Mouse (Mus musculus): Measurements from ENCODE around the gene Eps8. TPM values are rescaled to one million over a fixed set of nuclear protein-coding genes. Genes with fewer than 3 reads are reported as not detected.

Gene Eps8
- polyA plus RNA-seq, 1 experiment from 2014 or later: 209 TPM

DNA sequence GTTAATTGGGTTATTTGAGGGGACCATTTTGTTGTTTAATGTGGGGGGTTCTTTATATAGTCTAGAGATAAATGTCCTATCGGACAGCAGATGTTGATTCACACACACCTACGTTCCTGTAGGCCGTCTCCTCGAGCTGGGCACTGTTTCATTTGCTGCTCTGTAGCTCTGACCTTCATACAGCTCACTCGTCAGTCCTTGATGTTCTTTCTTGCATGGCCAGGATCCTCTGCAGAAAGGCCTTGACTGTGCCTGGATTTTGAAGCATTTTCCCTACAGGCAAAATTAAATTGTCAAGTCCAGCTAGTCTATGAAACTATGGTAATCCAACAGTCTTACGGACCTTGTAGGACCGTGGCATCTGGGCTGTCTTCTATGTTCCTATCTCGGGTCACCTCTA lies 40.4 kb upstream of the Eps8 start:
- Histone ChIP-seq H3K9ac (ENCODE audit: low read depth, low read length) (no peak overlapping the region), H3K4me3 (ENCODE audit: low read depth, low read length) (no peak overlapping the region), H3K27me3 (replicated peaks; ENCODE audit: control insufficient read depth, insufficient read depth, low read length) (no peaks in the 10 kb centered on the region), H3K4me1 (replicated peaks; ENCODE audit: control insufficient read depth, insufficient read depth, low read length) (no peaks in the 10 kb centered on the region), H3K27ac (ENCODE audit: low read depth, low read length) (no peak overlapping the region), H3K4me2 (replicated peaks; ENCODE audit: low read depth) (no peak overlapping the region), H3K9me3 (ENCODE audit: control insufficient read depth) (no peaks in the 10 kb centered on the region), H3K36me3 (ENCODE audit: control insufficient read depth, insufficient read depth) (no peaks in the 10 kb centered on the region)
- 93% methylated on average over 8 of the region's 8 CpGs for WGBS
- TF ChIP-seq CTCF (IDR thresholded peaks at IDR 0.05; ENCODE audit: low read depth): no peak
- no peak for ATAC-seq

DNA sequence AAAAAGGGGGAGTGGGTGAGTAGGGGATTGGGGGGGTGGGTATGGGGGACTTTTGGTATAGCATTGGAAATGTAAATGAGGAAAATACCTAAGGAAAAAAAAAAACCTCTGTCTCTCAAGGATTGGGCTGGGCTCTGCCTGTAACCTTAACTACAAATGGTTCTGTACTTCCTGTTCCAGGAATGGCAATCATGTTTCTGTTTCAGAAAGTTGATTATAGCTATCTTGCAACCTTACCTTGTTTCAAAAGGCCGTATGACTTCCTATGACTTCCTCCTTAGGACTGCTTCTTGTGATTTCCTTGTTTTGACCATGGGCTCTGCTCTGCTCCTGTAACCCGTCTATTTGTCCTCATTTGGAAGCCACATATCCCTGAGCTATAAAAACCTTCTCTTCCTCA lies 39.6 kb upstream of the Eps8 start:
- Histone ChIP-seq H3K27ac (ENCODE audit: low read depth, low read length) (no peak overlapping the region), H3K27me3 (replicated peaks; ENCODE audit: control insufficient read depth, insufficient read depth, low read length) (no peaks in the 10 kb centered on the region), H3K4me2 (replicated peaks; ENCODE audit: low read depth) (no peak overlapping the region), H3K36me3 (ENCODE audit: control insufficient read depth, insufficient read depth) (no peaks in the 10 kb centered on the region), H3K9me3 (ENCODE audit: control insufficient read depth) (no peaks in the 10 kb centered on the region), H3K4me1 (replicated peaks; ENCODE audit: control insufficient read depth, insufficient read depth, low read length) (no peaks in the 10 kb centered on the region), H3K4me3 (ENCODE audit: low read depth, low read length) (no peak overlapping the region), H3K9ac (ENCODE audit: low read depth, low read length) (no peak overlapping the region)
- ATAC-seq: peak; percentile 59
- no peak for TF ChIP-seq CTCF (IDR thresholded peaks at IDR 0.05; ENCODE audit: low read depth)
- 33% methylated on average over 2 of the region's 2 CpGs for WGBS

DNA sequence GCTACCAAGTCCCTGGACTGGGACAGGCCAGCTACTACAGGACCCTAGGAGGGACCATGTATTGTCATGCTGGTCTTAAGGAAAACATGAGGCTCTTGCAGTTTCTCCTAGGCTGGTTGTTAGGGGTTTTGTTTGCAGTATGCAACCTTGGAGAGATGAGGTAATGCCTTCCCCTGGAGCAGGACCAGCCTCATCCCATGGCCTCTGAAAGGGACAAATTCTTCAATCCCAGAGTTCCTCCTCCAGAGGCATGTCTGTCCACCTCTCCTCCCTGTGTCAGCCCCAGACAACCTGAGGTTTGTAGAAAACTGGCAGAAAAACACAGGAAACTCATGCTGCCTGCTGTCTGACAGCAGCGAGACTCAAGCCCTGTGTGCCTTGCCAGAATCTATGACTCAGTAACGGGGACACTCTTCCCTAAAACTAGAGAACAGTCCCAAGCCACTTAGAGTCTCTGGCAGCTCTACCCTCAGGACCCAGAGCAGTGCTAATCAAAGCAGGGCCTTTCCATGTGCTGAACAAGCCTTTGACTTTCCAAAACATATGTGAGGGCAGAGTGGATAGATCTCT lies 36.0 kb upstream of the Eps8 start:
- no peak for ATAC-seq
- no peak overlapping the region for H3K4me2 ChIP-seq (replicated peaks; ENCODE audit: low read depth)

DNA sequence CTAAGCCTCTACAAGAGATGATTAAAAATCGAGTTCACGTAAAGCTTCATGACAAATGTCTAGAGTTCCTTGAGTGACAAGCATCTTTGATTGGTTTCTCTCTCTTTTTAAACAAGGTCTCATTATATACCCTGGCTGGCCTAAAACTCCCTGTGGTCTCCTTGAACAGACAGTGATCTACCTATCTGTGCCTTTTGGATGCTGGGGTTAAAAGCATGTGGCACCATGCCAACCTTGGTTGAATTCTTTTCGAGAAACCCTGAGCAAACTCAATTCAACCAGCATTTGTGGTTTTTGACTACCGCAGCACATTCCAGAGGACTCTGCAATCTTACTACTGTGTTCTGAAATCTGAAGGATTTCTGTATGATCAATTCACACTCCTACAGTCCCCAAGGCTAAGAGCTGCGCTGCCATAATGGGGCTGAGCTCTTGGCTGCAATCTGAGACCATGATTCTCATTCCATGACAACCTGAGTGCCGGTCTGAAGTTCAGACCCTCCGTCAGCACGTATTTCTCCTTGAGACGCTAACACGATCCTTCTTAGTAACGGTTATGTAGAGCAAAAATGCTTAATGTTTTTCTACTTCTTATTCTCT lies 33.9 kb upstream of the Eps8 start:
- no peak overlapping the region for H3K4me2 ChIP-seq (replicated peaks; ENCODE audit: low read depth)
- ATAC-seq: no peak
- H3K9me3 ChIP-seq (ENCODE audit: control insufficient read depth): no peaks in the 10 kb centered on the region
- no peaks in the 10 kb centered on the region for H3K4me1 ChIP-seq (replicated peaks; ENCODE audit: control insufficient read depth, insufficient read depth, low read length)
- H3K9ac ChIP-seq (ENCODE audit: low read depth, low read length): no peak overlapping the region
- no peak for TF ChIP-seq CTCF (IDR thresholded peaks at IDR 0.05; ENCODE audit: low read depth)
- 77% methylated on average over 11 of the region's 11 CpGs for WGBS
- no peak overlapping the region for H3K4me3 ChIP-seq (ENCODE audit: low read depth, low read length)
- no peaks in the 10 kb centered on the region for H3K36me3 ChIP-seq (ENCODE audit: control insufficient read depth, insufficient read depth)
- no peak overlapping the region for H3K27ac ChIP-seq (ENCODE audit: low read depth, low read length)
- H3K27me3 ChIP-seq (replicated peaks; ENCODE audit: control insufficient read depth, insufficient read depth, low read length): no peaks in the 10 kb centered on the region

More for the DNA sequence above, 36.0 kb upstream of the Eps8 start:
- TF ChIP-seq CTCF (IDR thresholded peaks at IDR 0.05; ENCODE audit: low read depth): no peak
- 53% methylated on average over 2 of the region's 2 CpGs for WGBS
- no peak overlapping the region for H3K9ac ChIP-seq (ENCODE audit: low read depth, low read length)
- no peaks in the 10 kb centered on the region for H3K36me3 ChIP-seq (ENCODE audit: control insufficient read depth, insufficient read depth)
- no peak overlapping the region for H3K4me3 ChIP-seq (ENCODE audit: low read depth, low read length)
- H3K27ac ChIP-seq (ENCODE audit: low read depth, low read length): no peak overlapping the region
- H3K27me3 ChIP-seq (replicated peaks; ENCODE audit: control insufficient read depth, insufficient read depth, low read length): no peaks in the 10 kb centered on the region
- H3K4me1 ChIP-seq (replicated peaks; ENCODE audit: control insufficient read depth, insufficient read depth, low read length): no peaks in the 10 kb centered on the region
- H3K9me3 ChIP-seq (ENCODE audit: control insufficient read depth): no peaks in the 10 kb centered on the region

DNA sequence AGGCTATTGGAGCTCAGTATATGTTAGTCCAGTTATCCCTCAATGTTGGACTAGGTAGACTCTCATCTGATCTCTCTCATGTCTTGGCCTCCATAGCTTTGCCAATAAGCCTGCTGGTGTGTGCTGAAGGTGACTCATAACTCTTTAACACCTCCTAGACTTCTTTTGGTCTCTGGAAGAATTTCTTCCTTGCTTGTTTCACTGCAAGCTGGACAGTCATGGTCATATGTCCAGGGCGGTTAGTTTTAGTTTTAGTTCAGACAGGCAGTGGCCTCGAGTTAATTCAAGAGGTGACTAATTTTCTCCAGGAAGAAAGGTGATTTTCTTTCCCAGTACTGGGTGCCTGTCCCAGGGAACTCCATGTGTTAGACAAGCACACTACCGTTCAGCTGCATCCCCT lies 33.4 kb upstream of the Eps8 start:
- Histone ChIP-seq H3K36me3 (ENCODE audit: control insufficient read depth, insufficient read depth) (no peaks in the 10 kb centered on the region), H3K9ac (ENCODE audit: low read depth, low read length) (no peak overlapping the region), H3K27me3 (replicated peaks; ENCODE audit: control insufficient read depth, insufficient read depth, low read length) (no peaks in the 10 kb centered on the region), H3K9me3 (ENCODE audit: control insufficient read depth) (no peaks in the 10 kb centered on the region), H3K27ac (ENCODE audit: low read depth, low read length) (no peak overlapping the region), H3K4me3 (ENCODE audit: low read depth, low read length) (no peak overlapping the region), H3K4me1 (replicated peaks; ENCODE audit: control insufficient read depth, insufficient read depth, low read length) (no peaks in the 10 kb centered on the region), H3K4me2 (replicated peaks; ENCODE audit: low read depth) (no peak overlapping the region)
- no peak for TF ChIP-seq CTCF (IDR thresholded peaks at IDR 0.05; ENCODE audit: low read depth)
- WGBS: 84% methylated on average over 3 of the region's 3 CpGs
- ATAC-seq: no peak

DNA sequence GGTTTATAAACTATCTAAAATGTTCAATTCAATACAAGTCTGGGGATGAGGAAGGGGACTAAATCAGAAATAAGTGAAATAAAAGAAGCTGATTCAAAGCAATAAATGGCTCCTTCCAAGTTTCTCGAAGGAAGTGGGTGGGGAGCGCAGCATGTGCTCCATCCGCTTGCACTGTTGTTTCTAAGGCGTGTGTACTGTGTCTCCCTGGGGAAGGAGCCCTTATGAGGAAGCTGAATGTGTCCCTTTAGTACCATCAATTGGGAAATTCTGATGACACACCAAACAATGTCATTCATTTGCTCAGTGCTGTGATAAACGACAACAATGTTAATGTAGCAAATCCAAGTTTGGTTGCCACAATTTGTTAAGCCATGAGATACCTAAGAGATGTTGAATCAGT lies 33.0 kb upstream of the Eps8 start:
- Histone ChIP-seq H3K36me3 (ENCODE audit: control insufficient read depth, insufficient read depth) (no peaks in the 10 kb centered on the region), H3K4me3 (ENCODE audit: low read depth, low read length) (no peak overlapping the region), H3K27me3 (replicated peaks; ENCODE audit: control insufficient read depth, insufficient read depth, low read length) (no peaks in the 10 kb centered on the region), H3K9ac (ENCODE audit: low read depth, low read length) (no peak overlapping the region), H3K27ac (ENCODE audit: low read depth, low read length) (no peak overlapping the region), H3K4me2 (replicated peaks; ENCODE audit: low read depth) (no peak overlapping the region), H3K4me1 (replicated peaks; ENCODE audit: control insufficient read depth, insufficient read depth, low read length) (no peaks in the 10 kb centered on the region), H3K9me3 (ENCODE audit: control insufficient read depth) (no peaks in the 10 kb centered on the region)
- no peak for TF ChIP-seq CTCF (IDR thresholded peaks at IDR 0.05; ENCODE audit: low read depth)
- 80% methylated on average over 5 of the region's 5 CpGs for WGBS
- ATAC-seq: no peak

All from intestine, postnatal 0 days (tissue).